Mouse (Mus musculus) heart, postnatal 10 days (tissue): ENCODE measurements around the gene Adam26b. TPM values are rescaled to one million over a fixed set of nuclear protein-coding genes. Genes with fewer than 3 reads are reported as not detected.
"Not testable (repeated sequence)": the region's sequence is repeated elsewhere in the genome, so short reads cannot be mapped to it uniquely, and the experiment has no call there.

Experiments
- DNase-seq, 2 experiments: peaks; one replicate each; pipeline ENCODE4 v3.0.0; 2021
- intact Hi-C: fragments of 180-260 bp; cut with DNase I; formaldehyde crosslinking; loops from one replicate; pipeline ENCODE4 v1.15.1; 2025
- total RNA-seq, 2 experiments: library from RNA; stranded (reverse); gene quantifications; 2 replicates each; pipeline ENCODE4 v1.2.3; 2021

The Adam26b gene
- not detected for total RNA-seq

DNA sequence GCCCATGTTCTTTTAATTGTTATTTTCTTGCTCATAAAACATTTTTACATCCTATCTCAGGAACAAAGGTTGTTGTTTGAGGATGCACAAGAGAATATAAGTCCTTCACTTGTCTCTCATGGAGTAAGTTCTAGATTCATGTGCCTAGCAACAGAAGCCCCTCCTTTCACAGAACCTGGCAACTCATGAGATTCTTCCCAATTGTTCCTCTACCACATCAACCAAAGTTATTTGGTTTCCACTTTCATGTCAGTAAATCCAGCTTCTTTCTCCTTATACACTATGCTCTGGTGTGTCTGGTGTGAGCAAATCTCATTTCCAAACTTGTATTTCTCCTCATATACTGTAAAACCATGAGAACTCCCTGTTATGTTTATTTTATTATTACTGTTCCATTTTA, at the start of gene Adam26b:
Gene Adam26b (minus strand): TSS at position 101 of the 400 bp plus-strand sequence.
- DNase-seq, intact Hi-C loops: not testable (repeated sequence)

DNA sequence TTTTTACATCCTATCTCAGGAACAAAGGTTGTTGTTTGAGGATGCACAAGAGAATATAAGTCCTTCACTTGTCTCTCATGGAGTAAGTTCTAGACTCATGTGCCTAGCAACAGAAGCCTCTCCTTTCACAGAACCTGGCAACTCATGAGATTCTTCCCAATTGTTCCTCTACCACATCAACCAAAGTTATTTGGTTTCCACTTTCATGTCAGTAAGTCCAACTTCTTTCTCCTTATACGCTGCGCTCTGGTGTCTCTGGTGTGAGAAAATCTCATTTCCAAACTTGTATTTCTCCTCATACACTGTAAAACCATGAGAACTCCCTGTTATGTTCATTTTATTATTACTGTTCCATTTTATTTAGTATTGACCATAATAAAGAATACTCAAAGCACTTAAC, 48.7 kb upstream of the Adam26b start, which contains the start of gene Adam26a:
Gene Adam26a (minus strand): TSS at position 101 of the 400 bp plus-strand sequence.
- intact Hi-C loops, DNase-seq: not testable (repeated sequence)

Other genes with a start within 250 kb of the Adam26b start
- not detected for gene Zfp42, start 221.1 kb downstream of the Adam26b start, total RNA-seq
- gene Adam26a, start 48.6 kb upstream of the Adam26b start, total RNA-seq, result not detected
- gene Gm5346, start 99.2 kb upstream of the Adam26b start, total RNA-seq, result not detected
- not detected for gene Adam34, start 181.9 kb upstream of the Adam26b start, total RNA-seq